ENCODE assay signal across 9 mouse cellular contexts in the genomic region with DNA sequence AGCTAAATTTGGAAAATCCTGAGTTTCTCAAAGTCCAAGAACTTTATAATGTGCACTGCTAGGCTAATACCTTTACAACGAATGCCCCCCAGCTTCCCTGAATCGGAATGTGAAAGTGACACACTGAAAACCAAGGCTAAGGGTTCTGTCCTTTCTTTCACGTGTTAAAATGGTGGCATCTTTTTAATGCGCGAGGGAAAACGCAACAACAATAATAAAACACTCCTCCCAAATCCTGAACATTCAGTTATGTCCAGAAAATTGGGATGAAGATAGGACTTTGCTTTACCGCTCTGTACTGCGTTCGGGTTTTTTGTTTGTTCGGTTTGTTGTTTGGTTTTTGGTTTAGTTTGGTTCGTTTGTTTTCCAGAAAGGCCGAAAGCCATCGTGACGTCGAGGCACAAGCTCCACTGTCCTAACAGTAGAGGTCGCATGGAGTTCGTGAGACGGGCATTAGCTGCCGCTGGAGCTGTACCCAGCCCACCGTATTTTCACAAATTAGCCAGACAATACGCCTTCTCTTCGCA. TPM values are rescaled to one million over a fixed set of nuclear protein-coding genes. Genes with fewer than 3 reads are reported as not detected.
DNase-seq lines count a peak whose midpoint lies in the region; ATAC-seq and TF ChIP-seq lines count a peak whose summit lies in the region.
"Had no signal": no experiment of that assay in that cellular context is flagged by ENCODE, and none has a peak within 500 bp of the region (broad histone marks: within the 10 kb centered on the region; RNA-seq: fewer than 3 reads in every experiment).

No protein-coding gene starts in this region.

- DNase-seq in CD8-positive naive resting alpha-beta T cell, adult 2 months (ENCODE audit: low read depth in 2 of 2, low spot score in 2 of 2) = peak; percentile 23 to 37
- peak; percentile 60 for DNase-seq in fibroblast of lung, adult 2 months (ENCODE audit: low read depth)
- DNase-seq in heart, postnatal 0 days (ENCODE audit: low spot score) = peak; percentile 91
- peak; percentile 75 to 85 for DNase-seq in kidney, postnatal 25 days
- peak; percentile 72 to 75 (median 73) for DNase-seq in liver, embryonic 14.5 days (ENCODE audit: low read depth in 3 of 3, low spot score in 3 of 3)
- peak; percentile 77 for DNase-seq in neural tube, embryonic 11.5 days (ENCODE audit: low spot score)
- peak; percentile 76 for DNase-seq in telencephalon, adult 2 months (ENCODE audit: low read depth, low spot score)

- no peaks in the 10 kb centered on the region for H3K36me3 ChIP-seq in heart, postnatal 0 days (replicated peaks; ENCODE audit: control insufficient read depth, insufficient read depth, low read length)
- H3K36me3 ChIP-seq in liver, embryonic 14.5 days (replicated peaks; ENCODE audit: control insufficient read depth, insufficient read depth, low read depth) = no peaks in the 10 kb centered on the region
- H3K36me3 ChIP-seq in neural tube, embryonic 11.5 days (ENCODE audit: control insufficient read depth, insufficient read depth, low read length) = no peaks in the 10 kb centered on the region

- 1% methylated on average over 22 of the region's 22 CpGs for WGBS in heart, postnatal 0 days
- 2% methylated on average over 22 of the region's 22 CpGs for WGBS in liver, embryonic 14.5 days (ENCODE audit: insufficient replicate concordance)
- under 1% methylated on average over 22 of the region's 22 CpGs for WGBS in neural tube, embryonic 11.5 days

- TF ChIP-seq EP300 in heart, postnatal 0 days (IDR thresholded peaks at IDR 0.05; ENCODE audit: low read depth) = no peak; the same call in none of the 2 replicates
- TF ChIP-seq EP300 in liver, embryonic 14.5 days (IDR thresholded peaks at IDR 0.05; ENCODE audit: low read depth) = no peak

- H3K27me3 ChIP-seq in heart, postnatal 0 days (ENCODE audit: control insufficient read depth, insufficient read depth, low read length) = no peaks in the 10 kb centered on the region
- H3K27me3 ChIP-seq in liver, embryonic 14.5 days (ENCODE audit: control insufficient read depth, insufficient read depth, low read length) = no peaks in the 10 kb centered on the region
- no peaks in the 10 kb centered on the region for H3K27me3 ChIP-seq in neural tube, embryonic 11.5 days (ENCODE audit: control insufficient read depth, insufficient read depth, low read length)

- peaks cover 3% of the 10 kb centered on the region; the same call in 1 of the 2 replicates for H3K9me3 ChIP-seq in heart, postnatal 0 days (replicated peaks; ENCODE audit: control insufficient read depth, low read length)
- H3K9me3 ChIP-seq in liver, embryonic 14.5 days (ENCODE audit: control insufficient read depth, low read length) = no peaks in the 10 kb centered on the region
- no peaks in the 10 kb centered on the region for H3K9me3 ChIP-seq in neural tube, embryonic 11.5 days (ENCODE audit: control insufficient read depth, low read length)

- H3K27ac ChIP-seq in brown adipose tissue, adult 24 weeks (replicated peaks; ENCODE audit: low read depth, low read length) = peak overlapping the region; percentile 98
- H3K27ac ChIP-seq in heart, postnatal 0 days (ENCODE audit: low read depth) = peak overlapping the region; percentile 99
- peak overlapping the region; percentile 97 for H3K27ac ChIP-seq in liver, embryonic 14.5 days
- H3K27ac ChIP-seq in neural tube, embryonic 11.5 days (ENCODE audit: low read depth, low read length) = peak overlapping the region; percentile 96

- ATAC-seq in heart, postnatal 0 days (ENCODE audit: insufficient read depth, low read depth) = peak; percentile 59
- peak; percentile 35 for ATAC-seq in liver, embryonic 14.5 days (ENCODE audit: insufficient read depth)
- ATAC-seq in neural tube, embryonic 11.5 days (ENCODE audit: insufficient read depth, low FRiP score, low TSS enrichment) = peak; percentile 66

- H3K4me2 ChIP-seq in heart, postnatal 0 days (ENCODE audit: low read depth, low read length) = peak overlapping the region; percentile 64
- peak overlapping the region; percentile 89 for H3K4me2 ChIP-seq in liver, embryonic 14.5 days (ENCODE audit: low read depth)
- H3K4me2 ChIP-seq in neural tube, embryonic 11.5 days (ENCODE audit: low read depth) = peak overlapping the region; percentile 54

- peak overlapping the region; percentile 96 for H3K4me3 ChIP-seq in brown adipose tissue, adult 24 weeks (ENCODE audit: insufficient read depth, low read depth, low read length)
- peak overlapping the region; percentile 62 for H3K4me3 ChIP-seq in heart, postnatal 0 days (ENCODE audit: low read depth, low read length)
- peak overlapping the region; percentile 68 to 88 for H3K4me3 ChIP-seq in liver, embryonic 14.5 days (ENCODE audit: insufficient read depth in 1 of 2, low read depth in 2 of 2, low read length in 2 of 2)
- H3K4me3 ChIP-seq in neural tube, embryonic 11.5 days (ENCODE audit: low read depth, low read length) = peak overlapping the region; percentile 57

- TF ChIP-seq CTCF in heart, postnatal 0 days (IDR thresholded peaks at IDR 0.05; ENCODE audit: low read depth) = peak; percentile 65
- TF ChIP-seq CTCF in liver, embryonic 14.5 days (IDR thresholded peaks at IDR 0.05; ENCODE audit: low read depth) = peak; percentile 92

- no peaks in the 10 kb centered on the region for H3K4me1 ChIP-seq in brown adipose tissue, adult 24 weeks (ENCODE audit: control insufficient read depth, insufficient read depth, insufficient read length, low read length)
- no peaks in the 10 kb centered on the region for H3K4me1 ChIP-seq in heart, postnatal 0 days (ENCODE audit: control insufficient read depth, insufficient read depth)
- peaks cover 9 to 10% of the 10 kb centered on the region in 2 experiments; a peak in 3 of 4 replicates for H3K4me1 ChIP-seq in liver, embryonic 14.5 days (replicated peaks; ENCODE audit: control insufficient read depth in 2 of 2, insufficient read depth in 2 of 2, low read length in 1 of 2)
- H3K4me1 ChIP-seq in neural tube, embryonic 11.5 days (ENCODE audit: control insufficient read depth, insufficient read depth, low read length) = no peaks in the 10 kb centered on the region

- peak overlapping the region; percentile 80 for H3K9ac ChIP-seq in heart, postnatal 0 days (replicated peaks; ENCODE audit: low read depth, low read length)
- peak overlapping the region; percentile 94 for H3K9ac ChIP-seq in liver, embryonic 14.5 days (replicated peaks)
- peak overlapping the region; percentile 86 for H3K9ac ChIP-seq in neural tube, embryonic 11.5 days (ENCODE audit: low read length)

RNA-seq across cellular contexts. Expression of a gene that starts 6.3 kb away (rescaled TPM):
- 174 and 194 TPM in 2 replicates for polyA plus RNA-seq in brown adipose tissue, adult 24 weeks (2012; ENCODE audit: insufficient read depth, insufficient read length, missing spikeins)
- 59.8 and 81.1 TPM in 2 replicates for total RNA-seq in heart, postnatal 0 days (2014; rRNA removed; ENCODE audit: low replicate concordance)
- polyA plus RNA-seq in heart, postnatal 0 days (2015; fragmentation: Nextera tagmentation; extraction: Ambion mirVana) = 124 and 134 TPM in 2 replicates
- 11.7 and 17.2 TPM in 2 replicates for polyA plus RNA-seq in liver, embryonic 14.5 days (2012; rRNA removed)
- polyA plus RNA-seq in liver, embryonic 14.5 days (2014; fragmentation: Nextera tagmentation; extraction: Ambion mirVana) = 30.6 and 33.0 TPM in 2 replicates
- polyA plus RNA-seq in neural tube, embryonic 11.5 days (2014; fragmentation: Nextera tagmentation; extraction: Ambion mirVana) = 54.3 and 72.3 TPM in 2 replicates

RNA-seq across cellular contexts. Expression of a gene that starts 54.2 kb away (rescaled TPM):
- polyA plus RNA-seq in brown adipose tissue, adult 24 weeks (2012; ENCODE audit: insufficient read depth, insufficient read length, missing spikeins) = not detected in 2 replicates
- not detected in 2 replicates for total RNA-seq in heart, postnatal 0 days (2014; rRNA removed; ENCODE audit: low replicate concordance)
- 0.45 TPM in 1 of 2 replicates, not detected in the other for polyA plus RNA-seq in heart, postnatal 0 days (2015; fragmentation: Nextera tagmentation; extraction: Ambion mirVana)
- polyA plus RNA-seq in liver, embryonic 14.5 days (2012; rRNA removed) = 0.06 TPM in 1 of 2 replicates, not detected in the other
- 0.24 TPM in 1 of 2 replicates, not detected in the other for polyA plus RNA-seq in liver, embryonic 14.5 days (2014; fragmentation: Nextera tagmentation; extraction: Ambion mirVana)
- polyA plus RNA-seq in neural tube, embryonic 11.5 days (2014; fragmentation: Nextera tagmentation; extraction: Ambion mirVana) = not detected in 2 replicates
- polyA plus RNA-seq: frontal cortex, adult 2 months had no signal

Comparison
In these comparisons a context has a peak if more than half of its experiments do, and no peak if none do; other contexts are left out.
1. Peak in every context shown above with its lines: DNase-seq, ATAC-seq, H3K4me3 ChIP-seq and H3K27ac ChIP-seq.
2. DNase-seq: peak in every context shown above with its lines; median percentile 91 in heart, postnatal 0 days; 80 in kidney, postnatal 25 days; 77 in neural tube, embryonic 11.5 days; 76 in telencephalon, adult 2 months; 73 in liver, embryonic 14.5 days; 60 in fibroblast of lung, adult 2 months; 30 in CD8-positive naive resting alpha-beta T cell, adult 2 months.